Mouse (Mus musculus): ENCODE data around the gene Hist1h2bm. TPM values are rescaled to one million over a fixed set of nuclear protein-coding genes. Genes with fewer than 3 reads are reported as not detected.
"Not testable (repeated sequence)": the region's sequence is repeated elsewhere in the genome, so short reads cannot be mapped to it uniquely, and the experiment has no call there.

Hist1h2bm gene
- polyA plus RNA-seq, 1 experiment from 2014 or later: 6.4 TPM

DNA sequence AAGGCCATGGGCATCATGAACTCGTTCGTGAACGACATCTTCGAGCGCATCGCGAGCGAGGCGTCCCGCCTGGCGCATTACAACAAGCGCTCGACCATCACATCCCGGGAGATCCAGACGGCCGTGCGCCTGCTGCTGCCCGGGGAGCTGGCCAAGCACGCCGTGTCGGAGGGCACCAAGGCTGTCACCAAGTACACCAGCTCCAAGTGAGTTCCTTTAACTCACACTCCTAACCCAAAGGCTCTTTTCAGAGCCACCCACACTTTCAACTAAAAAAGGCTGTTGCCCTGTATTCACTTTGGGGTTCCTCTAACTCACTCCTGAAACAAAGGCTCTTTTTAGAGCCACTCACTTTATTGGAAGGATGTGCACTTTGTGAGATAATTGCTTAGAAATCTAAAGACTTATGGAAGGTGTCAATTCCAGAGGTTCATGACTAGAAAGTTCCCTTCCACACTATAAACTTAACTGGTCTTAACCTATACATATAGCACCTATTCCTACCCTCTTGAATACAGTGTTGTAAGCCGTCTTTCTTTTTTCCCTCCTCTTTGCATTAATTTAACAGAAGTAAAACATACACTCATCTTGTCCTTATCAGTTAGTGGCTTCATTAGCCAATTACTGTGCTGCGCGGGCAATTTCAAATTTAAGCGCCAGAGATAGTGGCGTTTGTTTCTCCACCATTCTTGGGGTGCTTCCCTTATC is 32.6 kb downstream of the Hist1h2bm start:
- not testable (repeated sequence) for H3K36me3 ChIP-seq; H3K27me3 ChIP-seq (replicated peaks); H3K9me3 ChIP-seq (replicated peaks)
- 1% methylated on average over 26 of the region's 26 CpGs for WGBS (ENCODE audit: insufficient replicate concordance)
- Histone ChIP-seq H3K27ac (peak overlapping the region; percentile 99), H3K4me1 (peaks cover 31% of the 10 kb centered on the region), H3K4me2 (peak overlapping the region; percentile 69), H3K4me3 (peak overlapping the region; percentile 56), H3K9ac (peak overlapping the region; percentile 73)
- peak; percentile 19 for ATAC-seq

GRCm38 (mm10) chr13:21755707-21756106 is 33.9 kb downstream of the Hist1h2bm start:
- H3K4me3 ChIP-seq: peak overlapping the region; percentile 49
- H3K36me3 ChIP-seq: no peaks in the 10 kb centered on the region
- WGBS (ENCODE audit: insufficient replicate concordance): 80% methylated on average over 1 of the region's 1 CpGs
- no peaks in the 10 kb centered on the region for H3K27me3 ChIP-seq (replicated peaks)
- peak overlapping the region; percentile 66 for H3K4me2 ChIP-seq
- no peak for ATAC-seq
- H3K27ac ChIP-seq: peak overlapping the region; percentile 99
- peaks cover 32% of the 10 kb centered on the region for H3K4me1 ChIP-seq
- peak overlapping the region; percentile 71 for H3K9ac ChIP-seq
- H3K9me3 ChIP-seq (replicated peaks): no peaks in the 10 kb centered on the region

Small RNAs within 50 kb of the gene (microRNA-seq; reads per million reads assigned to microRNA genes)
- gene Gm44357 (not detected), gene Gm44367 (not detected), gene Gm44454 (1.4 reads per million)

Other genes starting within 250 kb of the Hist1h2bm start
- gene Zkscan4, start 243.1 kb upstream of the Hist1h2bm start, polyA plus RNA-seq (2016; fragmentation: Nextera tagmentation; extraction: Ambion mirVana): 0.62 and 0.78 TPM in 2 replicates
- not detected in 2 replicates for gene Gm10065, start 242.6 kb upstream of the Hist1h2bm start, polyA plus RNA-seq (2016; fragmentation: Nextera tagmentation; extraction: Ambion mirVana)
- gene AK157302, start 226.8 kb upstream of the Hist1h2bm start, polyA plus RNA-seq (2016; fragmentation: Nextera tagmentation; extraction: Ambion mirVana): 0.56 TPM in 2 replicates
- gene Gm11273, start 220.6 kb upstream of the Hist1h2bm start, polyA plus RNA-seq (2016; fragmentation: Nextera tagmentation; extraction: Ambion mirVana): 4.7 and 6.3 TPM in 2 replicates
- 2.6 and 2.8 TPM in 2 replicates for gene Zkscan8, start 190.9 kb upstream of the Hist1h2bm start, polyA plus RNA-seq (2016; fragmentation: Nextera tagmentation; extraction: Ambion mirVana)
- 0.05 TPM in 1 of 2 replicates, not detected in the other for gene Olfr1366, start 179.2 kb upstream of the Hist1h2bm start, polyA plus RNA-seq (2016; fragmentation: Nextera tagmentation; extraction: Ambion mirVana)
- not detected in 2 replicates for gene Olfr1535, start 162.2 kb upstream of the Hist1h2bm start, polyA plus RNA-seq (2016; fragmentation: Nextera tagmentation; extraction: Ambion mirVana)
- not detected in 2 replicates for gene Olfr1364, start 140.3 kb upstream of the Hist1h2bm start, polyA plus RNA-seq (2016; fragmentation: Nextera tagmentation; extraction: Ambion mirVana)
- not detected in 2 replicates for gene Olfr1362, start 108.0 kb upstream of the Hist1h2bm start, polyA plus RNA-seq (2016; fragmentation: Nextera tagmentation; extraction: Ambion mirVana)
- gene Olfr11, start 79.5 kb upstream of the Hist1h2bm start, polyA plus RNA-seq (2016; fragmentation: Nextera tagmentation; extraction: Ambion mirVana): not detected in 2 replicates
- gene Olfr1361, start 58.7 kb upstream of the Hist1h2bm start, polyA plus RNA-seq (2016; fragmentation: Nextera tagmentation; extraction: Ambion mirVana): not detected in 2 replicates
- gene Olfr1360, start 44.6 kb upstream of the Hist1h2bm start, polyA plus RNA-seq (2016; fragmentation: Nextera tagmentation; extraction: Ambion mirVana): not detected in 2 replicates
- not detected in 2 replicates for gene Olfr1359, start 23.9 kb upstream of the Hist1h2bm start, polyA plus RNA-seq (2016; fragmentation: Nextera tagmentation; extraction: Ambion mirVana)
- 1.5 and 1.7 TPM in 2 replicates for gene Hist1h2bl, start 5.9 kb upstream of the Hist1h2bm start, polyA plus RNA-seq (2016; fragmentation: Nextera tagmentation; extraction: Ambion mirVana)
- gene Hist1h2ai, start 5.6 kb upstream of the Hist1h2bm start, polyA plus RNA-seq (2016; fragmentation: Nextera tagmentation; extraction: Ambion mirVana): 13.8 and 17.6 TPM in 2 replicates
- 8.3 and 14.2 TPM in 2 replicates for gene Hist1h3h, start 4.4 kb upstream of the Hist1h2bm start, polyA plus RNA-seq (2016; fragmentation: Nextera tagmentation; extraction: Ambion mirVana)
- gene Hist1h4j, start 13.0 kb downstream of the Hist1h2bm start, polyA plus RNA-seq (2016; fragmentation: Nextera tagmentation; extraction: Ambion mirVana): 0.59 and 0.75 TPM in 2 replicates
- 3.7 and 5.9 TPM in 2 replicates for gene Hist1h4k, start 28.5 kb downstream of the Hist1h2bm start, polyA plus RNA-seq (2016; fragmentation: Nextera tagmentation; extraction: Ambion mirVana)
- gene Hist1h2ak, start 31.8 kb downstream of the Hist1h2bm start, polyA plus RNA-seq (2016; fragmentation: Nextera tagmentation; extraction: Ambion mirVana): 42.8 and 58.5 TPM in 2 replicates
- gene Hist1h2bn, start 32.1 kb downstream of the Hist1h2bm start, polyA plus RNA-seq (2016; fragmentation: Nextera tagmentation; extraction: Ambion mirVana): 8.6 and 8.9 TPM in 2 replicates
- 41.6 and 43.0 TPM in 2 replicates for gene Hist1h1b, start 58.6 kb downstream of the Hist1h2bm start, polyA plus RNA-seq (2016; fragmentation: Nextera tagmentation; extraction: Ambion mirVana)
- gene Hist1h3i, start 61.3 kb downstream of the Hist1h2bm start, polyA plus RNA-seq (2016; fragmentation: Nextera tagmentation; extraction: Ambion mirVana): 169 and 188 TPM in 2 replicates
- 11.2 and 14.0 TPM in 2 replicates for gene Hist1h2an, start 65.2 kb downstream of the Hist1h2bm start, polyA plus RNA-seq (2016; fragmentation: Nextera tagmentation; extraction: Ambion mirVana)
- gene Hist1h2bp, start 65.4 kb downstream of the Hist1h2bm start, polyA plus RNA-seq (2016; fragmentation: Nextera tagmentation; extraction: Ambion mirVana): 3.6 and 5.6 TPM in 2 replicates
- 24.4 and 26.2 TPM in 2 replicates for gene Hist1h2bq, start 88.2 kb downstream of the Hist1h2bm start, polyA plus RNA-seq (2016; fragmentation: Nextera tagmentation; extraction: Ambion mirVana)
- gene Hist1h2ao, start 88.4 kb downstream of the Hist1h2bm start, polyA plus RNA-seq (2016; fragmentation: Nextera tagmentation; extraction: Ambion mirVana): not detected in 2 replicates
- not detected in 2 replicates for gene Hist1h4m, start 89.7 kb downstream of the Hist1h2bm start, polyA plus RNA-seq (2016; fragmentation: Nextera tagmentation; extraction: Ambion mirVana)
- gene Hist1h4n, start 110.2 kb downstream of the Hist1h2bm start, polyA plus RNA-seq (2016; fragmentation: Nextera tagmentation; extraction: Ambion mirVana): 20.8 and 25.3 TPM in 2 replicates
- gene Hist1h2ap, start 111.5 kb downstream of the Hist1h2bm start, polyA plus RNA-seq (2016; fragmentation: Nextera tagmentation; extraction: Ambion mirVana): 5,867 and 6,049 TPM in 2 replicates
- gene Hist1h2br, start 111.7 kb downstream of the Hist1h2bm start, polyA plus RNA-seq (2016; fragmentation: Nextera tagmentation; extraction: Ambion mirVana): 25.4 and 26.3 TPM in 2 replicates
- gene Zfp184, start 223.1 kb downstream of the Hist1h2bm start, polyA plus RNA-seq (2016; fragmentation: Nextera tagmentation; extraction: Ambion mirVana): 1.9 and 2.5 TPM in 2 replicates